ENCODE assay signal across 13 mouse cellular contexts in genomic region chr16:34999986-35000385, GRCm38 (mm10). TPM values are rescaled to one million over a fixed set of nuclear protein-coding genes. Genes with fewer than 3 reads are reported as not detected.
DNase-seq lines count a peak whose midpoint lies in the region; ATAC-seq lines count a peak whose summit lies in the region.
"Had no signal": no experiment of that assay in that cellular context is flagged by ENCODE, and none has a peak within 500 bp of the region (broad histone marks: within the 10 kb centered on the region; RNA-seq: fewer than 3 reads in every experiment).

No protein-coding gene starts in this region.

- peaks cover 3% of the 10 kb centered on the region; the same call in 1 of the 2 replicates for H3K27me3 ChIP-seq in forebrain, embryonic 13.5 days
- H3K27me3 ChIP-seq in forebrain, embryonic 10.5 days (ENCODE audit: poor library complexity, severe bottlenecking), result peaks cover 21% of the 10 kb centered on the region
- no peaks in the 10 kb centered on the region for H3K27me3 ChIP-seq in intestine, embryonic 14.5 days (replicated peaks; ENCODE audit: control insufficient read depth, insufficient read depth, low read length)
- no peaks in the 10 kb centered on the region for H3K27me3 ChIP-seq in intestine, embryonic 16.5 days (replicated peaks; ENCODE audit: control insufficient read depth, insufficient read depth, low read length)
- H3K27me3 ChIP-seq in embryonic facial prominence, embryonic 13.5 days, result no peaks in the 10 kb centered on the region
- H3K27me3 ChIP-seq in limb, embryonic 13.5 days, result peaks cover 7% of the 10 kb centered on the region; the same call in 1 of the 2 replicates
- H3K27me3 ChIP-seq: kidney, embryonic 15.5 days had no signal

- DNase-seq in forebrain, embryonic 10.5 days (ENCODE audit: extremely low spot score, low spot score), result no peak
- peak; percentile 48 for DNase-seq in intestine, embryonic 14.5 days (ENCODE audit: low spot score)
- no peak for DNase-seq in kidney, postnatal 36 days
- DNase-seq: adrenal gland, adult 2 months; cerebellum, adult 9-10 months; heart, adult 18-20 months; liver, embryonic 13.5 days had no signal

- H3K4me2 ChIP-seq in forebrain, embryonic 13.5 days, result peak overlapping the region; percentile 53
- no peak overlapping the region for H3K4me2 ChIP-seq in intestine, embryonic 14.5 days (ENCODE audit: low read length)
- no peak overlapping the region for H3K4me2 ChIP-seq in intestine, embryonic 16.5 days (ENCODE audit: low read depth, low read length)
- peak overlapping the region; percentile 51 for H3K4me2 ChIP-seq in embryonic facial prominence, embryonic 13.5 days
- peak overlapping the region; percentile 54 for H3K4me2 ChIP-seq in limb, embryonic 13.5 days (replicated peaks)
- H3K4me2 ChIP-seq: liver, embryonic 13.5 days had no signal

- no peaks in the 10 kb centered on the region for H3K9me3 ChIP-seq in forebrain, embryonic 13.5 days (replicated peaks)
- no peaks in the 10 kb centered on the region for H3K9me3 ChIP-seq in forebrain, embryonic 10.5 days
- H3K9me3 ChIP-seq in intestine, embryonic 14.5 days (ENCODE audit: control insufficient read depth, low read length), result no peaks in the 10 kb centered on the region
- no peaks in the 10 kb centered on the region for H3K9me3 ChIP-seq in intestine, embryonic 16.5 days (ENCODE audit: control insufficient read depth, low read length)
- H3K9me3 ChIP-seq in embryonic facial prominence, embryonic 13.5 days, result no peaks in the 10 kb centered on the region
- no peaks in the 10 kb centered on the region; the same call in 1 of the 2 replicates for H3K9me3 ChIP-seq in limb, embryonic 13.5 days
- H3K9me3 ChIP-seq: kidney, embryonic 15.5 days; liver, embryonic 13.5 days had no signal

- H3K4me3 ChIP-seq in forebrain, embryonic 13.5 days, result no peak overlapping the region
- H3K4me3 ChIP-seq in forebrain, embryonic 10.5 days, result no peak overlapping the region
- H3K4me3 ChIP-seq in intestine, embryonic 14.5 days (ENCODE audit: low read depth, low read length), result no peak overlapping the region
- H3K4me3 ChIP-seq in intestine, embryonic 16.5 days (ENCODE audit: low read length), result no peak overlapping the region
- no peak overlapping the region for H3K4me3 ChIP-seq in embryonic facial prominence, embryonic 13.5 days
- no peak overlapping the region for H3K4me3 ChIP-seq in limb, embryonic 13.5 days
- H3K4me3 ChIP-seq: kidney, embryonic 15.5 days; liver, embryonic 13.5 days had no signal

- H3K4me1 ChIP-seq in forebrain, embryonic 13.5 days, result peaks cover 18% of the 10 kb centered on the region
- peaks cover 28% of the 10 kb centered on the region for H3K4me1 ChIP-seq in forebrain, embryonic 10.5 days
- peaks cover 13% of the 10 kb centered on the region for H3K4me1 ChIP-seq in intestine, embryonic 14.5 days (replicated peaks; ENCODE audit: control insufficient read depth, insufficient read depth, low read length)
- peaks cover 21% of the 10 kb centered on the region for H3K4me1 ChIP-seq in intestine, embryonic 16.5 days (ENCODE audit: control insufficient read depth, insufficient read depth, low read length)
- peaks cover 41% of the 10 kb centered on the region for H3K4me1 ChIP-seq in embryonic facial prominence, embryonic 13.5 days
- H3K4me1 ChIP-seq in limb, embryonic 13.5 days, result peaks cover 40% of the 10 kb centered on the region
- H3K4me1 ChIP-seq: liver, embryonic 13.5 days had no signal

- no peaks in the 10 kb centered on the region for H3K36me3 ChIP-seq in forebrain, embryonic 13.5 days (ENCODE audit: poor library complexity, severe bottlenecking)
- no peaks in the 10 kb centered on the region for H3K36me3 ChIP-seq in forebrain, embryonic 10.5 days (replicated peaks)
- H3K36me3 ChIP-seq in intestine, embryonic 14.5 days (ENCODE audit: control insufficient read depth, insufficient read depth, low read length), result no peaks in the 10 kb centered on the region; the same call in 1 of the 2 replicates
- H3K36me3 ChIP-seq in intestine, embryonic 16.5 days (ENCODE audit: control insufficient read depth, insufficient read depth, low read length), result no peaks in the 10 kb centered on the region
- no peaks in the 10 kb centered on the region for H3K36me3 ChIP-seq in embryonic facial prominence, embryonic 13.5 days
- H3K36me3 ChIP-seq in limb, embryonic 13.5 days, result no peaks in the 10 kb centered on the region
- H3K36me3 ChIP-seq: liver, embryonic 13.5 days had no signal

- 43% methylated on average over 11 of the region's 11 CpGs for WGBS in forebrain, embryonic 13.5 days
- 49% methylated on average over 11 of the region's 11 CpGs for WGBS in forebrain, embryonic 10.5 days
- 33% methylated on average over 11 of the region's 11 CpGs for WGBS in intestine, embryonic 14.5 days
- 43% methylated on average over 11 of the region's 11 CpGs for WGBS in intestine, embryonic 16.5 days
- 39% methylated on average over 11 of the region's 11 CpGs for WGBS in embryonic facial prominence, embryonic 13.5 days
- WGBS in limb, embryonic 13.5 days, result 35% methylated on average over 11 of the region's 11 CpGs

- H3K9ac ChIP-seq in forebrain, embryonic 13.5 days, result no peak overlapping the region
- no peak overlapping the region for H3K9ac ChIP-seq in intestine, embryonic 14.5 days (ENCODE audit: low read length)
- no peak overlapping the region for H3K9ac ChIP-seq in intestine, embryonic 16.5 days (ENCODE audit: low read depth, low read length)
- no peak overlapping the region for H3K9ac ChIP-seq in embryonic facial prominence, embryonic 13.5 days
- no peak overlapping the region for H3K9ac ChIP-seq in limb, embryonic 13.5 days
- H3K9ac ChIP-seq: kidney, embryonic 15.5 days; liver, embryonic 13.5 days had no signal

- no peak overlapping the region; the same call in 1 of the 2 replicates for H3K27ac ChIP-seq in forebrain, embryonic 13.5 days
- no peak overlapping the region for H3K27ac ChIP-seq in forebrain, embryonic 10.5 days
- no peak overlapping the region for H3K27ac ChIP-seq in intestine, embryonic 14.5 days (ENCODE audit: low read depth)
- H3K27ac ChIP-seq in intestine, embryonic 16.5 days (ENCODE audit: low read length), result no peak overlapping the region
- no peak overlapping the region for H3K27ac ChIP-seq in embryonic facial prominence, embryonic 13.5 days
- no peak overlapping the region for H3K27ac ChIP-seq in limb, embryonic 13.5 days
- H3K27ac ChIP-seq: kidney, embryonic 15.5 days; liver, embryonic 13.5 days had no signal

- peak; percentile 39; the same call in 1 of the 2 replicates for ATAC-seq in forebrain, embryonic 13.5 days
- ATAC-seq in intestine, embryonic 14.5 days (replicated peaks; ENCODE audit: low FRiP score, low TSS enrichment, low read depth), result no peak
- no peak for ATAC-seq in intestine, embryonic 16.5 days
- no peak for ATAC-seq in embryonic facial prominence, embryonic 13.5 days (ENCODE audit: insufficient number of reproducible peaks, insufficient read depth, low FRiP score, low TSS enrichment, low read depth)
- ATAC-seq in limb, embryonic 13.5 days (ENCODE audit: low FRiP score, low read depth), result no peak
- no peak for ATAC-seq in granulocyte monocyte progenitor cell, adult 5-6 weeks (replicated peaks; ENCODE audit: poor library complexity, severe bottlenecking)

RNA-seq across cellular contexts. Expression of gene Hacd2, which starts 22.2 kb away (rescaled TPM):
- polyA plus RNA-seq in forebrain, embryonic 13.5 days (2015; fragmentation: Nextera tagmentation; extraction: Ambion mirVana), result 40.8 and 42.2 TPM in 2 replicates
- 69.8 and 94.8 TPM in 2 replicates for polyA plus RNA-seq in forebrain, embryonic 10.5 days (2016; fragmentation: Nextera tagmentation; extraction: Ambion mirVana)
- polyA plus RNA-seq in intestine, embryonic 14.5 days (2014; fragmentation: Nextera tagmentation; extraction: Ambion mirVana), result 45.4 and 53.7 TPM in 2 replicates
- 103 TPM in 2 replicates for polyA plus RNA-seq in intestine, embryonic 16.5 days (2015; fragmentation: Nextera tagmentation; extraction: Ambion mirVana)
- polyA plus RNA-seq in embryonic facial prominence, embryonic 13.5 days (2015; fragmentation: Nextera tagmentation; extraction: Ambion mirVana), result 87.5 and 87.8 TPM in 2 replicates
- 79.2 and 83.5 TPM in 2 replicates for polyA plus RNA-seq in limb, embryonic 13.5 days (2015; fragmentation: Nextera tagmentation; extraction: Ambion mirVana)
- 28.6 and 28.8 TPM in 2 replicates for total RNA-seq in granulocyte monocyte progenitor cell, adult 5-6 weeks (2014; fragmentation: Nextera tagmentation)
- 8.7 and 9.6 TPM in 2 replicates for total RNA-seq in granulocyte monocyte progenitor cell, adult 5-6 weeks (2017)

Comparison
In these comparisons a context has a peak if more than half of its experiments do, and no peak if none do; other contexts are left out.
1. H3K4me2 ChIP-seq: peak in forebrain, embryonic 13.5 days (single experiment), embryonic facial prominence, embryonic 13.5 days (single experiment) and limb, embryonic 13.5 days (single experiment); none in intestine, embryonic 14.5 days (single experiment) and intestine, embryonic 16.5 days (single experiment).